Mouse (Mus musculus) left cerebral cortex, adult 18-20 months (tissue): ENCODE measurements around the gene Hes5. TPM values are rescaled to one million over a fixed set of nuclear protein-coding genes. Genes with fewer than 3 reads are reported as not detected.

Experiments
- DNase-seq, 2 experiments: peaks; one replicate each; pipeline ENCODE4 v3.0.0; 2021 to 2022; ENCODE audit warnings: low spot score in 2 of 2, mixed read lengths in 1 of 2
- total RNA-seq, 2 experiments: library from RNA; stranded (reverse); gene quantifications; 2 replicates each; pipeline ENCODE4 v1.2.3; 2021

The Hes5 gene
- total RNA-seq, 2 experiments from 2014 or later, result 35.7 to 36.1 TPM

DNA sequence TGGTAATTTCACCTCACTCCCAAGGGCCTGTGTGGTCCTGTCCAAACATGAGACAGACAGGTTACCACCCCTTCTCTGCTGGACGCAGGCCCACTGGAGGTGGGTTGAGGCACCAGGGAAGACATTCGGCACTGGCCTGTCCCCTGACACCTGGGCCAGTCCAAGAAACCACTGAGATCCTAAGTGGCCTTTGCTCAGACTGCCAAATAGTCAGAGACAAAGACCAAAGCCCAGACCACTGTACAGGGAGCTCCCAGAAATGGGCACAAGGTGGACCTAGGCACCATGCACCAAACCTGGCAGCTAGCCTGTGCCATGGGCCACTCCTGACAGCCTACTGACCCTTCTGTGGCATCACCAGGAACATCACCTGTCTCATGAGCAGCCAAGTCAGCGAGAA lies 48.5 kb downstream of the Hes5 start:
- DNase-seq, result no peak

DNA sequence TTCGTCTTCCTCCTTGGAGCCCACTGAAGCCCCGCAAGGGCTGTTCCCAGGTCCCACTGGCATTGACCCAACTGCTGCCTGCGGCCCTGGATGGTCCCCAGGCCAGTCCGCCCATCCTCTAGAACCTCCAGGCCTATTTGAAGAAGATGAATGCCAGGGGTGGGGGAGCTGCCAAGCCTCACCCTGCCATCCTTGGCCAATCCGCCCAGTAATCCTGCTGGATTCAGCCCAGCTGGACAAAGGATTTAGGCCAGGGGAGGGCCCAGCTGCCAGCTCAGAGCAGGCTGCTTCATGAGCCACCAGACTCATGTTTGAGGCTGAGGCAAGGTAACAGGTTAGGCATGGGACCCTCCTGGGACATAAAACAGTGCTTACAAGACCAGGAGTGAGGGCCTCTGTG lies 50.1 kb downstream of the Hes5 start:
- DNase-seq, result peak in 1 of 2 experiments; percentile 40

DNA sequence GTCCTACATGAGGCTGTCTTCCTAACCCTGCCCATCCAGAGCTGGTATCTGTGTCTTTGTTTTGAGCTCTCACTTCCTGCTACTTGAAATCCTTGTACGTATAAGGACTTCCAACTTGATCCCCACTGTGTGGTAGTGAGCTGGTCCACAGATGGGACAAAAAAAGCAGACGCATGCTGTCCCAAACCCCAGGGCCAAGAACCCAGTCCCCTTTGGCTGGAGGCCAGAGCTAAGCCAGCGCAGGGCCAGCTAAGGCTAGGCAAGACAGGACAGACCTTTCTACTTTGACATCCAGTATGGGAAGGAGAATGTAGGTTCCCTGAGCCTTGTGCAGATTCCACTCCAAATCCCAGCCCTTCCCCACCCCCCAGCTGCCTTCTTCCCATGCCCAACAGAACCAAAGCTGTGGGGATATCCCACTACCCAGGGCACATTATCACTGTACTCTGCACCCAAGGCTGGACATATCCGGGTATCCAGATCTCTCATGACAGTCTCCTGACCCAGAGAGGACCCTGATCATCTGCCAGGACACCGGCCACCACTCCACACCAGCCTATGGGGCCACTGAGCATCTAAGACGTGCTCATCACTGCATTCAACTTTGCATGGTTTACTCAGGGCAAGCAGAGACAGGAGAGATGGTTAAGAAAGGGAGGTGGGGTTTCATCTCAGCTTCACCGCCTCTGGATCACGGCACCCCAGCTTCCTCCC lies 50.7 kb downstream of the Hes5 start:
- no peak for DNase-seq

Other genes with a start within 250 kb of the Hes5 start
- gene Ttc34, start 123.5 kb upstream of the Hes5 start, total RNA-seq, result 1 to 10 TPM; 1.9 to 2.0 TPM
- under 1 TPM; 0.60 to 0.70 TPM for gene Mmel1, start 91.3 kb upstream of the Hes5 start, total RNA-seq
- gene Fam213b, start 61.8 kb upstream of the Hes5 start, total RNA-seq, result 10 to 100 TPM; 67.7 to 70.2 TPM
- 1 to 10 TPM; 2.0 to 2.1 TPM for gene Tnfrsf14, start 32.4 kb upstream of the Hes5 start, total RNA-seq
- 10 to 100 TPM; 38.3 to 46.8 TPM for gene Pank4, start 3.2 kb downstream of the Hes5 start, total RNA-seq
- gene Plch2, start 95.9 kb downstream of the Hes5 start, total RNA-seq, result 10 to 100 TPM; 69.2 to 88.5 TPM
- gene Pex10, start 106.1 kb downstream of the Hes5 start, total RNA-seq, result 10 to 100 TPM; 18.5 to 19.2 TPM
- 10 to 100 TPM; 64.6 to 64.7 TPM for gene Rer1, start 125.5 kb downstream of the Hes5 start, total RNA-seq
- 10 to 100 TPM in 1 of 2 experiments, 1 to 10 TPM in 1; 9.0 to 10.4 TPM for gene Morn1, start 125.7 kb downstream of the Hes5 start, total RNA-seq